In the genomic region with DNA sequence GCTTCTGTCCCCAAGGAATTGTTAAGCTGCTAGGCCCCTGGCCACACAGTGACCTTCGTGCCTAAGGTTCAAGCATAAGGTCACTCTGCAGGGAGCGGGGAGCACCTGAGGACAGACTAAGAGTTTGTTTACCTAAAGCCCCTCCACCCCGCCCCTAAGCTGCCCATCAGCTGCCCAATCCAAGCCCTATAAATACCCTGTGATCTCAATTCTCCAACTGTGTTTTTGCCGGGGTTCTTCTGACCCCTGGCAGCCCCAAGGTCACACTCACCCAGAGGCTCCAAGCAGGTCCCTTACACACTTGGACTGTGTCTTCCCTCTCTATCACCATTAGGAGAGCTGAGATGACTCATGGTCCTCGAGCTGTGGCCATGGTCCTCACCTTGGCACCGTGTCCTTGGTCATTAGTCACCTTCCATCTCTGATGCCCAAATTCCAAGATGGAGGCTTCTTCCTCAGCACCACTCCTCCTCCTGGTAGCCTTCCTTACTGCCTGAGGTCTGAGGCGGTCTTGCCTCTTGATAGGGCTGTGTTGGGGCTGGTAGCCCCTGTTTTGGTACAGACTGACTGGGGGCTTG, we compare ENCODE assay signal across 19 mouse cellular contexts. TPM values are rescaled to one million over a fixed set of nuclear protein-coding genes. Genes with fewer than 3 reads are reported as not detected.
A peak's percentile ranks its signal among the peaks of the same experiment; 100 is the strongest.
DNase-seq lines count a peak whose midpoint lies in the region; ATAC-seq and TF ChIP-seq lines count a peak whose summit lies in the region.
"Had no signal": no experiment of that assay in that cellular context is flagged by ENCODE, and none has a peak within 500 bp of the region (broad histone marks: within the 10 kb centered on the region; RNA-seq: fewer than 3 reads in every experiment).

No protein-coding gene starts in this region.

- H3K4me3 ChIP-seq in gastrocnemius, adult 2 months: 0 out of 2 replicates have a peak overlapping the region, but pooled peaks have one; percentile 7
- H3K4me3 ChIP-seq in layer of hippocampus, adult 2 months: no peak overlapping the region; the same call in 1 of the 2 replicates
- H3K4me3 ChIP-seq in ES-E14 (ENCODE audit: insufficient read depth in 1 of 2, low read depth in 1 of 2, low read length in 2 of 2, poor library complexity in 1 of 2, severe bottlenecking in 1 of 2): no peak overlapping the region
- H3K4me3 ChIP-seq: embryonic facial prominence, embryonic 13.5 days; forebrain, embryonic 10.5 days; limb, embryonic 10.5 days; neural tube, embryonic 15.5 days had no signal

- in situ Hi-C loops in ES-E14 (cut with MboI; ENCODE audit: low sequenced_read_pairs in 2 of 2, unreplicated experiment in 2 of 2): no loop called here

- H3K36me3 ChIP-seq in ES-E14 (ENCODE audit: control insufficient read depth, insufficient read depth, low read length, poor library complexity, severe bottlenecking): peaks cover 20% of the 10 kb centered on the region; the same call in 1 of the 2 replicates

- H3K9me3 ChIP-seq in ES-E14 (ENCODE audit: control insufficient read depth, insufficient read depth, low read depth, low read length): no peaks in the 10 kb centered on the region
- H3K9me3 ChIP-seq: embryonic facial prominence, embryonic 13.5 days; forebrain, embryonic 10.5 days; limb, embryonic 10.5 days; neural tube, embryonic 15.5 days had no signal

- TF ChIP-seq CTCF in gastrocnemius, adult 2 months (IDR thresholded peaks at IDR 0.05): no peak
- TF ChIP-seq CTCF in layer of hippocampus, adult 2 months (conservative IDR thresholded peaks at IDR 0.05): no peak

- DNase-seq in gastrocnemius, adult 2 months: peak; percentile 24
- no peak for DNase-seq in gastrocnemius, postnatal 36 days
- no peak for DNase-seq in layer of hippocampus, adult 2 months (ENCODE audit: low spot score in 2 of 2)
- no peak for DNase-seq in layer of hippocampus, adult 8-10 months (ENCODE audit: low spot score in 2 of 2)
- DNase-seq in ES-E14 (ENCODE audit: low read depth, low spot score): no peak
- DNase-seq in brain, adult 2 months (ENCODE audit: low read depth, low spot score): peak; percentile 51
- no peak for DNase-seq in embryo, embryonic 9.5 days (ENCODE audit: extremely low spot score)
- DNase-seq: kidney, adult 2 months; kidney, postnatal 25 days; thymus, adult 2 months had no signal

- ATAC-seq in granulocyte monocyte progenitor cell, adult 5-6 weeks (replicated peaks; ENCODE audit: poor library complexity, severe bottlenecking): no peak
- ATAC-seq: activated CD4-positive, CD25-positive, alpha-beta regulatory T cell, adult 4 months; hindbrain, postnatal 0 days; lung, postnatal 0 days had no signal

- H3K27ac ChIP-seq in gastrocnemius, adult 2 months: peak overlapping the region; percentile 98
- peak overlapping the region; percentile 51; the same call in 1 of the 2 replicates for H3K27ac ChIP-seq in layer of hippocampus, adult 2 months
- H3K27ac ChIP-seq in ES-E14 (ENCODE audit: insufficient read depth, low read depth, low read length, poor library complexity, severe bottlenecking): peak overlapping the region; percentile 34; the same call in 1 of the 2 replicates
- H3K27ac ChIP-seq: embryonic facial prominence, embryonic 13.5 days; forebrain, embryonic 10.5 days; hindbrain, postnatal 0 days; limb, embryonic 10.5 days; liver, embryonic 14.5 days; neural tube, embryonic 15.5 days had no signal

- H3K9ac ChIP-seq in ES-E14 (ENCODE audit: insufficient read depth, low read depth, low read length, poor library complexity, severe bottlenecking): no peak overlapping the region
- H3K9ac ChIP-seq: embryonic facial prominence, embryonic 13.5 days; liver, embryonic 14.5 days; neural tube, embryonic 15.5 days had no signal

- intact Hi-C loops in gastrocnemius, adult 2 months (cut with DNase I): loop anchor here (2.0 kb wide), 1 partner anchor 35 kb away; a partner anchor contains a TSS
- intact Hi-C loops in gastrocnemius, postnatal 36 days (cut with DNase I): loop anchor here (5.0 kb wide), 1 partner anchor 34 kb away; a partner anchor contains a TSS

- H3K4me1 ChIP-seq in ES-E14 (ENCODE audit: control insufficient read depth in 2 of 2, insufficient read depth in 2 of 2, low read length in 2 of 2, poor library complexity in 1 of 2): peaks cover 9 to 32% of the 10 kb centered on the region in 2 experiments; a peak in 3 of 4 replicates

TF ChIP-seq in ES-E14, 5 proteins besides CTCF, POLR2A, EP300 and RAD21:
- TF ChIP-seq MAFK (IDR thresholded peaks at IDR 0.05; ENCODE audit: insufficient read depth, low read depth, low read length) (no peak), HCFC1 (IDR thresholded peaks at IDR 0.05; ENCODE audit: borderline replicate concordance, insufficient read depth, low read length) (no peak), ZNF384 (IDR thresholded peaks at IDR 0.05; ENCODE audit: low read depth, low read length) (no peak), CHD2 (IDR thresholded peaks at IDR 0.05; ENCODE audit: low read depth, low read length) (no peak), ZC3H11A (IDR thresholded peaks at IDR 0.05; ENCODE audit: borderline replicate concordance, low read depth, low read length) (no peak)

RNA-seq across cellular contexts. Expression of a gene that starts 2.9 kb away (rescaled TPM):
- total RNA-seq in gastrocnemius, adult 2 months (2021): 100 to 1,000 TPM; 127 to 210 TPM
- 100 to 1,000 TPM; 113 to 156 TPM for total RNA-seq in gastrocnemius, postnatal 36 days (2021)
- total RNA-seq in layer of hippocampus, adult 2 months (2021): 10 to 100 TPM; 52.4 to 58.9 TPM
- 10 to 100 TPM; 53.5 to 61.3 (median 56.8) TPM for total RNA-seq in layer of hippocampus, adult 8-10 months (2022)
- total RNA-seq in ES-E14 (2012; rRNA removed): 135 and 139 TPM in 2 replicates
- total RNA-seq in granulocyte monocyte progenitor cell, adult 5-6 weeks (2014; fragmentation: Nextera tagmentation): 79.7 and 84.8 TPM in 2 replicates
- 81.4 and 87.5 TPM in 2 replicates for total RNA-seq in granulocyte monocyte progenitor cell, adult 5-6 weeks (2017)

RNA-seq across cellular contexts. Expression of a gene that starts 6.3 kb away (rescaled TPM):
- total RNA-seq in gastrocnemius, adult 2 months (2021): 1 to 10 TPM; 2.1 to 5.2 TPM
- total RNA-seq in gastrocnemius, postnatal 36 days (2021): 1 to 10 TPM; 3.0 to 3.3 TPM
- 10 to 100 TPM; 19.4 to 21.8 TPM for total RNA-seq in layer of hippocampus, adult 2 months (2021)
- 10 to 100 TPM; 21.7 to 27.4 (median 23.0) TPM for total RNA-seq in layer of hippocampus, adult 8-10 months (2022)
- 40.6 and 53.9 TPM in 2 replicates for total RNA-seq in ES-E14 (2012; rRNA removed)
- total RNA-seq in granulocyte monocyte progenitor cell, adult 5-6 weeks (2014; fragmentation: Nextera tagmentation): 34.1 and 42.6 TPM in 2 replicates
- total RNA-seq in granulocyte monocyte progenitor cell, adult 5-6 weeks (2017): 12.5 and 23.4 TPM in 2 replicates

RNA-seq across cellular contexts. Expression of a gene that starts 16.6 kb away (rescaled TPM):
- under 1 TPM; 0.17 to 0.23 TPM for total RNA-seq in gastrocnemius, adult 2 months (2021)
- total RNA-seq in gastrocnemius, postnatal 36 days (2021): under 1 TPM; 0.25 to 0.31 TPM
- 1 to 10 TPM; 1.4 to 1.5 TPM for total RNA-seq in layer of hippocampus, adult 2 months (2021)
- total RNA-seq in layer of hippocampus, adult 8-10 months (2022): 1 to 10 TPM in 3 of 4 experiments, under 1 TPM in 1; 0.94 to 3.2 (median 2.1) TPM
- total RNA-seq in ES-E14 (2012; rRNA removed): 0.09 TPM in 1 of 2 replicates, not detected in the other
- 1.7 and 2.3 TPM in 2 replicates for total RNA-seq in granulocyte monocyte progenitor cell, adult 5-6 weeks (2014; fragmentation: Nextera tagmentation)
- total RNA-seq in granulocyte monocyte progenitor cell, adult 5-6 weeks (2017): 0.30 and 0.46 TPM in 2 replicates

RNA-seq across cellular contexts. Expression of a gene that starts 35.1 kb away (rescaled TPM):
- 10 to 100 TPM; 19.4 to 25.9 TPM for total RNA-seq in gastrocnemius, adult 2 months (2021)
- total RNA-seq in gastrocnemius, postnatal 36 days (2021): 10 to 100 TPM; 18.4 to 20.3 TPM
- 100 to 1,000 TPM; 134 TPM for total RNA-seq in layer of hippocampus, adult 2 months (2021)
- 100 to 1,000 TPM; 109 to 145 (median 125) TPM for total RNA-seq in layer of hippocampus, adult 8-10 months (2022)
- total RNA-seq in ES-E14 (2012; rRNA removed): 83.7 and 95.8 TPM in 2 replicates
- total RNA-seq in granulocyte monocyte progenitor cell, adult 5-6 weeks (2014; fragmentation: Nextera tagmentation): 59.4 and 68.2 TPM in 2 replicates
- 68.6 and 86.0 TPM in 2 replicates for total RNA-seq in granulocyte monocyte progenitor cell, adult 5-6 weeks (2017)

RNA-seq across cellular contexts. Expression of a gene that starts 42.7 kb away (rescaled TPM):
- total RNA-seq in gastrocnemius, adult 2 months (2021): 100 to 1,000 TPM; 209 to 290 TPM
- 100 to 1,000 TPM; 235 to 282 TPM for total RNA-seq in gastrocnemius, postnatal 36 days (2021)
- 100 to 1,000 TPM; 149 to 154 TPM for total RNA-seq in layer of hippocampus, adult 2 months (2021)
- 100 to 1,000 TPM; 146 to 162 (median 156) TPM for total RNA-seq in layer of hippocampus, adult 8-10 months (2022)
- 36.1 and 48.5 TPM in 2 replicates for total RNA-seq in ES-E14 (2012; rRNA removed)
- total RNA-seq in granulocyte monocyte progenitor cell, adult 5-6 weeks (2014; fragmentation: Nextera tagmentation): 613 and 665 TPM in 2 replicates
- 822 and 987 TPM in 2 replicates for total RNA-seq in granulocyte monocyte progenitor cell, adult 5-6 weeks (2017)

Comparison
In these comparisons a context has a peak if more than half of its experiments do, and no peak if none do; other contexts are left out.
1. DNase-seq: peak in gastrocnemius, adult 2 months (single experiment) and brain, adult 2 months (single experiment); none in gastrocnemius, postnatal 36 days (0 of 2), layer of hippocampus, adult 2 months (0 of 2), layer of hippocampus, adult 8-10 months (0 of 2), ES-E14 (single experiment) and embryo, embryonic 9.5 days (single experiment).
2. H3K27ac ChIP-seq: peak in every context shown above with its lines; median percentile 98 in gastrocnemius, adult 2 months; 51 in layer of hippocampus, adult 2 months; 34 in ES-E14.